Mouse (Mus musculus) erythroblast, embryonic 14.5 days (primary cell): ENCODE data around the gene Ppm1a.

Experiments
- GATA1 ChIP-seq: IDR thresholded peaks from 2 replicates; pipeline ENCODE4 v1.6.1; 2012; ENCODE audit warnings: low read length, inconsistent platforms, mixed read lengths
- TAL1 ChIP-seq: IDR thresholded peaks from 3 replicates; pipeline ENCODE4 v1.6.1; 2012; ENCODE audit warnings: low read length, inconsistent platforms, mixed read lengths

GRCm38 (mm10) chr12:72745486-72745885, 11.8 kb upstream of the Ppm1a start:
- TF ChIP-seq GATA1: no peak
- no peak for TF ChIP-seq TAL1
